Mouse (Mus musculus) ES-CJ7 (cell line): Measurements from ENCODE around the gene Slc18a2.

Experiments used
- DNase-seq: peaks from one replicate; pipeline ENCODE4 v3.0.0; 2011; ENCODE audit warnings: low read depth, low spot score

Slc18a2 gene

GRCm38 (mm10) chr19:59260718-59261442 lies at the start of gene Slc18a2:
Gene Slc18a2 (plus strand): TSS chr19:59260896.
- peak; percentile 17 for DNase-seq

- no peak for DNase-seq
Observed at GRCm38 (mm10) chr19:59216891-59217290, 43.8 kb upstream of the Slc18a2 start.

DNA sequence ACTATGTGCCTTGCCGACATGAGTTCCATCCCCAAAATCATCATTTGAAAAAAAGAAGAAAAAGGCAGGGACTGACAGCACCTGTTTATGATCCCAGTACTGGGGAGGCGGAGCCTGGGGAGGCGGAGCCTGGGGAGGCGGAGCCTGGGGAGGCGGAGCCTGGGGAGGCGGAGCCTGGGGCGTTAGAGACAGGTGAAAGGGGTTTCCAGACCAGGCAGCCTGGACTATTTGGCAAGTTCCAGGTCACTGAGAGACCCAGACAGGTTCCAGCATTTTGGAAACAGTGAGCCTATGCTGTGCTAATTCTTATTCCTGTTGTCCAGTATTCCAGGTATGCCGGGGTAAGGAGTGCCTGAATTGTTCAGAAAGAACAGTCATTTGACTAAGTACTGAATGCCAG lies 41.7 kb upstream of the Slc18a2 start, which contains the start of gene Kcnk18:
TSS of gene Kcnk18 (plus strand) at position 224 of the 400 bp plus-strand sequence.
- DNase-seq: no peak

DNA sequence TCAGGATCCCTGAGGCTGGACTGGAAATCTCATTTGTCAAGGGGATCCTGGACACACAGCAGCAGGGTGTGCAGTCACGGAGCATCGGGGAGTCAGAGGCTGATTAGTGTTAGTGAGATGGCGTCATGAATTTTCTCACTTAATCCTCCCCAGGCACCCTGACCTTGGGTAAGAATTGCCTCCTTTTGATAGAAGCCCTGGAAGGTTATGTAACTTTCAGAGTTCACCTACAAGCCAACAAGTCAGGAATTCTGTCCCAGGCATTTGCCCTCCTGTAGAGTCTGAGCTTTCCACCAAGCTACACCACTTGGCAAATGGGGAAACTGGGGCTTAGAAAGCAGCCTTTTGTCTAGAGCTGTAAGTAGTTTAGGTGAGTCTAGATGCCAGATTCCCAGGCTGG lies 39.6 kb upstream of the Slc18a2 start:
- DNase-seq: no peak

- no peak for DNase-seq
Observed at GRCm38 (mm10) chr19:59228376-59228775, 32.3 kb upstream of the Slc18a2 start.

- DNase-seq: no peak
Observed at GRCm38 (mm10) chr19:59232786-59233185, 27.9 kb upstream of the Slc18a2 start.

GRCm38 (mm10) chr19:59235001-59235400 lies 25.7 kb upstream of the Slc18a2 start:
- DNase-seq: no peak

DNA sequence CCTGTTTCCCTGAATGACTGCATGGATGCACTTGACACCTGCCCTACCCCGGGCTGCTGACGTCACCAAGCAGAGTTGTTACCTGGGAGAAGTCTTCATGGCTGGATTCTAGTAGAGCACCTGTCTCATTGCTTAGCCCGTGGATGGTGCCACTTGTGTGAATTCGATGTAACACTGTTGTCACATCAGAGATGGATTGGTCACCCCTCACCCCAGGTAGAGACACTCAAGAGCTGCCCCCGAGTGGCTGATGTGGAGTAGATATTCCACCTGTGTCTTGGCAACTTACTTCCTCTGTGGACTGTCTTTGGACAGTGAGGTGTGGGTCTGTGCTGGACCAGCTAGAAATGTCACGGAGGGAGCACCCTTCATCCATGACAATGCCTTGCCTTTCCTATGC lies 24.6 kb upstream of the Slc18a2 start:
- DNase-seq: no peak

DNA sequence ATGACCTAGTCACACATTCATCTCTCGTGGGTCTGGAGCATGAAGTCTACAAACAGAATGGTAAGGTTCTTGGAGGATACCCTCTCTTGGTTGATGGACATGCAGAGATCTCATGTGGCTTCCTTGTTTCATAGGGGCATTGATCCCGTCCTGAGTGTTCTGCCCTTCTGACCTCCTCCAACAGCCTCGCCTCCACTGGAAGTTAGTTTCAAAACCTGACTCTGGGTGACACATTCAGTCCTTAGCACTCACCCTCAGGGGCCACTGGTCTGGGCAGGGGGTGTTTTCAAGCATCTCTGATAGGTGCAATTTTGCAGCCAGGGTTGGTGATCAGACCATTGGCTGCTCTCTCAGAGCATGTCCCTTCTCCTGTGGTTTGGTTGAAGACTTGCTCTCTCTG lies 22.1 kb upstream of the Slc18a2 start:
- no peak for DNase-seq

- peak; percentile 80 for DNase-seq
Observed at GRCm38 (mm10) chr19:59239124-59239817, 21.4 kb upstream of the Slc18a2 start.

GRCm38 (mm10) chr19:59241987-59242386 lies 18.7 kb upstream of the Slc18a2 start:
- DNase-seq: no peak

GRCm38 (mm10) chr19:59243057-59243456 lies 17.6 kb upstream of the Slc18a2 start:
- DNase-seq: no peak

DNA sequence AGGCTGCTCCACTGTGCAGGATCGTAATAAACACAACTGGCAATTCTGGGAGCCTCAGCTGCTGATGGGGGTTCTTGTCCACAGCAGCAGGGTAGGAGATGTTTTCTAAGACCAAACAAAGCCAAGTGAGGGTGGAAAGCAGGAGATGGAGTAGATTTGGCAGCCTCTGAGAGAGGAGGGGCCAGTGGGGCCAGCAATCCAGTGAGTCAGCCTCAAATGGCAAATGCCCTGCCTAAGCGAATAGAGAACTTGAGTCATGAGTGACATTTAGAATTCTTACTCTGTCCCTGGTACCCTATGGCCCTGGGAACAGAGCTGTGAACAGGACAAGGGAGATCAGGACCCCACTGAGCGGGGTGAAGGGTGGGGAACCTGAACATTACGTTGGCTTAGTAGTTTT lies 12.6 kb upstream of the Slc18a2 start:
- DNase-seq: no peak

DNA sequence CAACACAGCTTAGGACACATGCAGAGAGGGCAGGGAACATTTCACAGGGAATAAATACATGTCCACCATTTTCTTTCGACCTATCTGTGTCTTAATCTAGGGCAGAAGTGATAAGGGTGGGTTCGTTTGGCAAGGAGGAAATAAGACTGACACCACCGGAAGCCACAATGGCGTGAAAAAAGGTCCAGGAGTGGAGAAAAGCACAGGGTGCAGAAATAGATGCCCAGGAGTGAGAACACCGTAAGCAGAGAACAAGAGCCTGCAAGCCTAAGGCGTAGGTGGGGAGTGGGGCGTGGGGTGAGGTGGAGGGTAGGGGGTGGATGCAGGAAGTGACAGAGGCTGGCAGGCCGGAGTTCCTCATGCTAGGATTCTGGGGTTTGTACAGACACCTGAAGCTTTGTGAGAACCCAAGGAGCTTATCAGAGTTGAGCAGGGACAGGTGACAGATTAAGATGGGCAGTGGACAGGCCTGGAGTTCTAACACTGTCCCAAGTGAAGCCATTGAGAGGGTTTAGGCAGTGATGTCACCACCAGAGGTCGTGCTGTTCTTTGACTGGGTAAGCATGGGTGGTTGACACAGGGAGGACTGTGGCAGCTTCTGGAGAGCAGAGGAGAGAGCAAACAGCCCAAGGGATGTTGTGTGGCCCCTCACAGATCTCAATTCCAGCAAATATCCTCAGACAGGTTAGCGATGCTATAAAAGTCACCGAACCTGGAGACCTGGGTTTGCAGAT lies 12.0 kb upstream of the Slc18a2 start:
- peak; percentile 17 for DNase-seq

DNA sequence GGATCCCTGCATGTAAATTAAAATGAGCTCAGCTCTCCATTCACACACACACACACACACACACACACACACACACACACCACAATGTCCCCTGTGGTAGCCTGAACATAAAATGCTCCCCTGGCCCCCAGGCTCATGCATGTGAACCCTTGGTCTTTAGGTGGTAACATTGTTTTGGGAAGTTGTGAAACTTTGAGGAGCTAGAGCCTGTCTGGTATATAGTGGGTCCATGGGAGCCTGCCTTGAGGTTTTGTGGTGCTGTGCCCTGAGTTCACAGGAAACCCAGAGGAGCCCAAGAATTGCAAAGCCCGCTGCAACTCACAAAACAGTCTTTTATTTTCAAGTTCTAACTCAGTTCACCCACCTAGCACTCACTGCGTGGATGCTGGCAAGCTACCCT lies 8.0 kb upstream of the Slc18a2 start:
- DNase-seq: no peak

GRCm38 (mm10) chr19:59259633-59260032 lies 1.1 kb upstream of the Slc18a2 start:
- DNase-seq: no peak

- DNase-seq: no peak
Observed at GRCm38 (mm10) chr19:59261604-59262003, 908 bp downstream of the Slc18a2 start.

- DNase-seq: no peak
Observed at GRCm38 (mm10) chr19:59263171-59263570, 2.5 kb downstream of the Slc18a2 start.

- no peak for DNase-seq
Observed at GRCm38 (mm10) chr19:59264838-59265532, 4.3 kb downstream of the Slc18a2 start.

DNA sequence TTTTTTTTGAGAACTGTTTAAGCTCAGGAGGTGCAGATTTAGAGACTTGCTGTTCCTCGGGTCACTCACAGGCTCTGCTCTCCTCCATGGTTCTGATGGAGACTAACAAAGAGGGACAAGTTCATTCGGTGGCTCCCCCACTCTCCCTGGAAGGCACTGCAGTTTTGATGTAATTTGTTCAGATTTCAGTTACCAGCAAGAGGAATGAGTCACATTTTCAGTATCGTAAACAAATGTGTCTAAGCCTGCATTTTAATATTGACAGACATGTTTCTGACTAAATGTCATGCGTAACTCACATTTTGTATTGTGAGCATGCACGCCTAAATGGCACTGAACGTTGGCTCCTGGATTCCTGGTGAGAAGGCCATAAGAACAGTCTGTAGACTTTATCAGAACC lies 5.2 kb downstream of the Slc18a2 start:
- DNase-seq: no peak

- no peak for DNase-seq
Observed at GRCm38 (mm10) chr19:59267417-59267963, 6.8 kb downstream of the Slc18a2 start.

DNA sequence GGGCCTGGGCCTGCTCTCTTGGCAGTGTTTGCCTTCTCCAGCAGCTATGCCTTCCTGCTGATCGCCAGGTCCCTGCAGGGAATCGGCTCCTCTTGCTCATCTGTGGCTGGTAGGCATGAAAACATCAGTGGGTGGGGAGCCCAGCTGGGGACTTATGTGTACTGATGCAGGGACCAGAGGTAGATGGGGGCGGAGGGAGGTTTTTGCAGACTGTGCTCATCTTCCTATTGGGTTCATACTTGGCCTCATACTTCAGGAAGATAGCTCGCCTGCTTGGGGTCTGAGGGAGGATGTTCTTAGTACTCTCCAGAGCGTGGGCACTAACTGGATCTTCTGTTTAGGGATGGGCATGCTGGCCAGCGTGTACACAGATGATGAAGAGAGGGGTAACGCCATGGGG lies 12.5 kb downstream of the Slc18a2 start:
- DNase-seq: no peak
